Mouse (Mus musculus): Measurements from ENCODE around the gene Trim72. TPM values are rescaled to one million over a fixed set of nuclear protein-coding genes. Genes with fewer than 3 reads are reported as not detected.
"Not testable (repeated sequence)": the region's sequence is repeated elsewhere in the genome, so short reads cannot be mapped to it uniquely, and the experiment has no call there.

Gene Trim72
- polyA plus RNA-seq, 1 experiment from 2014 or later = 0.13 TPM

- H3K27ac ChIP-seq = no peak overlapping the region
- H3K9ac ChIP-seq = no peak overlapping the region
- H3K4me1 ChIP-seq (replicated peaks) = no peaks in the 10 kb centered on the region
- no peak for ATAC-seq (ENCODE audit: low FRiP score)
- H3K27me3 ChIP-seq = no peaks in the 10 kb centered on the region
- no peak overlapping the region for H3K4me3 ChIP-seq
- no peaks in the 10 kb centered on the region for H3K9me3 ChIP-seq
- no peak overlapping the region for H3K4me2 ChIP-seq
- H3K36me3 ChIP-seq = no peaks in the 10 kb centered on the region
- 94% methylated on average over 13 of the region's 13 CpGs for WGBS
Observed at GRCm38 (mm10) chr7:128013116-128013515, 9.4 kb downstream of the Trim72 start.

DNA sequence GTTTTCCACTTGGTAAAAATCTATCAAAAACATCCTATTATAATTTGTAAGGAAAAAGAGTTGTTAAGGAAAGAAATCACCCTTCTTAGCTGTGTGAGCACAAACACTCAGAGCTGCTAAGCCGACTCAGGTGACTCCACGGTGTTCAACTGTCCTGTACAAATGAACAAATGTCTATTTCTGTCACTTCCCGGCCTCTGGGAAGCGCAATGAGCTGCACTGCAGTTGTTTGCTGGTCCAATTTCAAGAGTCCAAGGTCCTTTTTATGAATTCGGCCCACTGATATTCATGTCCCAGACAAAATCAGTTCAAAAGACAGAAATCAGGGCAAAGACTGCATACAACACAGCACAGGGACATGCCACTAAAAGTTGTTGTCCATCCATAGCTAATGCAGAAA lies 12.4 kb downstream of the Trim72 start:
- H3K4me2 ChIP-seq; H3K4me3 ChIP-seq; ATAC-seq (ENCODE audit: low FRiP score); H3K36me3 ChIP-seq; H3K9ac ChIP-seq; H3K27me3 ChIP-seq; H3K9me3 ChIP-seq; H3K27ac ChIP-seq; H3K4me1 ChIP-seq (replicated peaks): not testable (repeated sequence)
- 91% methylated on average over 5 of the region's 5 CpGs for WGBS

DNA sequence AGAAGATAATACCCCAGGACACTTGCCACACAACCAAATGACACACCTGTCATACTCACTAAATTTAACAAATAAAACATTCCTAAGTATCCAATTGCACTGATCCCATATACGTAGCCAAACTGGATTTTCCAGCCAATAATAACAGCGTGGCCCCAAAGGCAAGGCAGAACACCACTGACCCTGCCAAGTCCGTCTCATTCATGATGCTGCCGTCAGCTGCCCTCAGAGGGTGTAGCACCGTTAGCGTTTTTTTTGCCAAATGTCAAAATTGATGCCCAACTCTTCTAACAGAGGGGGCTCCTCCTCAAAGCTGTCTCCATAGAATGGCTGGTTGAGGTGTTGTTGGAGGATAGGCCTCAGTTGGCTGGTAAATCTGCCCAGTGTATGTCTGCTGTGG lies 12.9 kb downstream of the Trim72 start:
- no peaks in the 10 kb centered on the region for H3K27me3 ChIP-seq
- WGBS = 92% methylated on average over 6 of the region's 6 CpGs
- H3K4me1 ChIP-seq (replicated peaks) = no peaks in the 10 kb centered on the region
- no peak overlapping the region for H3K4me2 ChIP-seq
- H3K9ac ChIP-seq = no peak overlapping the region
- H3K4me3 ChIP-seq = no peak overlapping the region
- no peak for ATAC-seq (ENCODE audit: low FRiP score)
- H3K27ac ChIP-seq = no peak overlapping the region
- no peaks in the 10 kb centered on the region for H3K36me3 ChIP-seq
- no peaks in the 10 kb centered on the region for H3K9me3 ChIP-seq

GRCm38 (mm10) chr7:128018275-128018674 lies 14.5 kb downstream of the Trim72 start:
- Histone ChIP-seq H3K36me3 (no peaks in the 10 kb centered on the region), H3K4me1 (replicated peaks) (no peaks in the 10 kb centered on the region), H3K27ac (no peak overlapping the region), H3K9ac (no peak overlapping the region), H3K27me3 (no peaks in the 10 kb centered on the region), H3K4me2 (no peak overlapping the region), H3K4me3 (no peak overlapping the region), H3K9me3 (no peaks in the 10 kb centered on the region)
- ATAC-seq (ENCODE audit: low FRiP score) = no peak
- 89% methylated on average over 3 of the region's 3 CpGs for WGBS

DNA sequence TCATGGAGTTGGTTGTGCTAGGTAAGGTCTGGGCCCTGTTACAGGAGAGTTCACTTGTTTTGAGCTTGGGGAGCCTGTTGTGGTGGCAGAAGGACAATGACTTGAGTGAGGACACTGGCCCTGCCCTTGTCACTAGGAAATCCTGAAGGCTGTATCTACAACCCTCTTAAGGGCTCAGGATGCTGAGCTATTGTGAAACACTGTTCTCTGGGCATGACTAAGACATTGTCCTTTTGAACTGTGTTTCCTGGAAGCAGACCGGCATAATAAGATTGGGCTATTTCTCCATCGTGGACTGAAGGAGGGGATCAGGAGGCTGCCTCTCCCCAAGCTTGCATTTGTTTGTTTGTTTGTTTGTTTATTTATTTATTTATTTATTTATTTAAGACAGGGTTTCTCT lies 15.4 kb downstream of the Trim72 start:
- no peak for ATAC-seq (ENCODE audit: low FRiP score)
- H3K27ac ChIP-seq = no peak overlapping the region
- 90% methylated on average over 2 of the region's 2 CpGs for WGBS
- no peak overlapping the region for H3K4me3 ChIP-seq
- no peaks in the 10 kb centered on the region for H3K9me3 ChIP-seq
- no peaks in the 10 kb centered on the region for H3K4me1 ChIP-seq (replicated peaks)
- H3K27me3 ChIP-seq = no peaks in the 10 kb centered on the region
- no peak overlapping the region for H3K4me2 ChIP-seq
- H3K9ac ChIP-seq = no peak overlapping the region
- no peaks in the 10 kb centered on the region for H3K36me3 ChIP-seq

GRCm38 (mm10) chr7:128022974-128023373 lies 19.2 kb downstream of the Trim72 start:
- no peaks in the 10 kb centered on the region for H3K36me3 ChIP-seq
- 66% methylated on average over 8 of the region's 8 CpGs for WGBS
- H3K4me3 ChIP-seq = no peak overlapping the region
- H3K4me1 ChIP-seq (replicated peaks) = no peaks in the 10 kb centered on the region
- H3K27me3 ChIP-seq = no peaks in the 10 kb centered on the region
- no peak overlapping the region for H3K27ac ChIP-seq
- H3K9ac ChIP-seq = no peak overlapping the region
- ATAC-seq (ENCODE audit: low FRiP score) = no peak
- H3K9me3 ChIP-seq = no peaks in the 10 kb centered on the region
- H3K4me2 ChIP-seq = no peak overlapping the region

- Histone ChIP-seq H3K4me3 (no peak overlapping the region), H3K9me3 (no peaks in the 10 kb centered on the region), H3K9ac (no peak overlapping the region), H3K27me3 (no peaks in the 10 kb centered on the region), H3K4me2 (no peak overlapping the region), H3K4me1 (replicated peaks) (no peaks in the 10 kb centered on the region), H3K36me3 (no peaks in the 10 kb centered on the region), H3K27ac (no peak overlapping the region)
- WGBS = 91% methylated on average over 4 of the region's 4 CpGs
- ATAC-seq (ENCODE audit: low FRiP score) = no peak
Observed at GRCm38 (mm10) chr7:128023565-128023964, 19.8 kb downstream of the Trim72 start.

GRCm38 (mm10) chr7:128024364-128024763 lies 20.6 kb downstream of the Trim72 start:
- Histone ChIP-seq H3K27me3 (no peaks in the 10 kb centered on the region), H3K4me3 (no peak overlapping the region), H3K27ac (no peak overlapping the region), H3K9ac (no peak overlapping the region), H3K9me3 (no peaks in the 10 kb centered on the region), H3K4me1 (replicated peaks) (no peaks in the 10 kb centered on the region), H3K4me2 (no peak overlapping the region), H3K36me3 (no peaks in the 10 kb centered on the region)
- ATAC-seq (ENCODE audit: low FRiP score) = no peak
- 95% methylated on average over 9 of the region's 9 CpGs for WGBS

GRCm38 (mm10) chr7:128024932-128025331 lies 21.2 kb downstream of the Trim72 start:
- no peak for ATAC-seq (ENCODE audit: low FRiP score)
- H3K36me3 ChIP-seq = no peaks in the 10 kb centered on the region
- 91% methylated on average over 4 of the region's 4 CpGs for WGBS
- H3K27ac ChIP-seq = no peak overlapping the region
- H3K4me3 ChIP-seq = no peak overlapping the region
- H3K4me1 ChIP-seq (replicated peaks) = no peaks in the 10 kb centered on the region
- no peaks in the 10 kb centered on the region for H3K27me3 ChIP-seq
- H3K4me2 ChIP-seq = no peak overlapping the region
- no peaks in the 10 kb centered on the region for H3K9me3 ChIP-seq
- H3K9ac ChIP-seq = no peak overlapping the region

GRCm38 (mm10) chr7:128025381-128025780 lies 21.6 kb downstream of the Trim72 start:
- Histone ChIP-seq H3K4me3 (no peak overlapping the region), H3K9ac (no peak overlapping the region), H3K4me2 (no peak overlapping the region), H3K4me1 (replicated peaks) (no peaks in the 10 kb centered on the region), H3K27ac (no peak overlapping the region), H3K9me3 (no peaks in the 10 kb centered on the region), H3K36me3 (no peaks in the 10 kb centered on the region), H3K27me3 (no peaks in the 10 kb centered on the region)
- 85% methylated on average over 4 of the region's 4 CpGs for WGBS
- ATAC-seq (ENCODE audit: low FRiP score) = no peak

DNA sequence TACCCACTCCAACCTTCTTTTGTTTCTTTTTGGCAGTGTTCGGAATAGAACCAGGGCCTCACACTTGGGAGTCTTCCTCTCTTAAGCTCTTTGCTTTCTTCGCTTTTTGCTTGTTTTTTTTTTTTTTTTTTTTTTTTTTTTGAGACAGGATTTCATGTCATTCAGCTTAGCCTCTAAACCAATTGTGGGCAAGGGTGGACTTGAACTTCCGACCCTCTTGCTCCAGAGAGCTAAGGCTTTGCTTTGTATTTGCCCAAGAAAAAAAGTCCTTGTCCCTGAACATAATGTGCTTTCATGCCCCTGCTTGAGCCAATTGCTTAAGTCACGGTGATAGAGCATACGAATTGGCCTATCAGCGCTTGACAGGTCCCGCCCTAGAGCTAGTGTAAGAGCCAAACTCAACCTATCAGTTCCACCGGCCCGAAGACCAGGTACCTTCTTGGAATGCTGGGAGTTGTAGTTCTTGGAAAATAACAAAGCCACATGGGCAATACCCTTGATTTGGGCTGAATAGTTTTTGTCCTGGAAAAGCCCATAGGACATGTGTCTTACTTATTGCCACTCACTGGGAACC lies 27.7 kb downstream of the Trim72 start:
- Histone ChIP-seq H3K9me3 (no peaks in the 10 kb centered on the region), H3K27ac (no peak overlapping the region), H3K27me3 (no peaks in the 10 kb centered on the region), H3K4me1 (replicated peaks) (no peaks in the 10 kb centered on the region), H3K4me3 (no peak overlapping the region), H3K9ac (no peak overlapping the region), H3K36me3 (no peaks in the 10 kb centered on the region), H3K4me2 (no peak overlapping the region)
- ATAC-seq (ENCODE audit: low FRiP score) = no peak
- WGBS = 43% methylated on average over 9 of the region's 9 CpGs

DNA sequence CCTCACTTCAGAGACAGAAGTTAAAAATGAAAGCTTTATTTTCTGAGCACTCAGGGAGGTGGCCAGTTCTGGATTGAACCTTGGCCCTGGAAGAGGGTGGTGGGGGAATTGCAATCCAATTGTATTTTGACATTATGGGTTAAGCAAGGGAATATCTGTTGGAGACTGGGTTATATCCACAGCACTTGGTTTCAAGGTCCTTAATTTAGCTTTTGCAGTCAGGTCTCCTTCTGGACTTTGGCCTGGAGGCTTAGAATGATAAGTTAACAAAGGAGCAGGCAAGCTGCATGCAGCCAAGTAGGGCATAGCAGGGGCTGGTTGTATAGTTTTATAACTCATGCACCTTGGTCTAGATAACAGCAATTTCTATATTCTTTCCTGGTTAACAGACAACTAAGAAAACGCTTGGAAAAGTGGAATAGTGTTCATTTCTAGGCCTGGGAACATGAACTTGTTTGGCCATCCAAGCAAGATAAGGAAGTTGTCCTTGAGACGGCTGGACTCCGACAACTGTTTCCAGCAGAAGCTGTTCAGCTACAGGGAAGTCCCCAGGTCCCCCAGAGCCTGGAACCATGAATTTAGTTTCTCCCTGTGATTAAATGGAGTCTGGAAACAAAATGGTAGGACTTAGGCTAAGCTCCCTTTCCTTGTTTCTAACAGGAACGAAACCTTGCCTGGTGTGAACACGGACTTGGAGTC lies 28.7 kb downstream of the Trim72 start:
- Histone ChIP-seq H3K9me3 (no peaks in the 10 kb centered on the region), H3K9ac (no peak overlapping the region), H3K27ac (no peak overlapping the region), H3K4me2 (no peak overlapping the region), H3K27me3 (no peaks in the 10 kb centered on the region), H3K36me3 (no peaks in the 10 kb centered on the region), H3K4me1 (replicated peaks) (no peaks in the 10 kb centered on the region), H3K4me3 (no peak overlapping the region)
- WGBS = 89% methylated on average over 5 of the region's 5 CpGs
- ATAC-seq (ENCODE audit: low FRiP score) = no peak

- 96% methylated on average over 3 of the region's 3 CpGs for WGBS
- Histone ChIP-seq H3K9me3 (no peaks in the 10 kb centered on the region), H3K36me3 (no peaks in the 10 kb centered on the region), H3K27me3 (no peaks in the 10 kb centered on the region), H3K4me3 (no peak overlapping the region), H3K27ac (no peak overlapping the region), H3K9ac (no peak overlapping the region), H3K4me2 (no peak overlapping the region), H3K4me1 (replicated peaks) (no peaks in the 10 kb centered on the region)
- no peak for ATAC-seq (ENCODE audit: low FRiP score)
Observed at GRCm38 (mm10) chr7:128032989-128033293, 29.2 kb downstream of the Trim72 start.

All from hindbrain, embryonic 13.5 days (tissue).